Comparison of ENCODE assay signal across 13 mouse cellular contexts in the genomic region with DNA sequence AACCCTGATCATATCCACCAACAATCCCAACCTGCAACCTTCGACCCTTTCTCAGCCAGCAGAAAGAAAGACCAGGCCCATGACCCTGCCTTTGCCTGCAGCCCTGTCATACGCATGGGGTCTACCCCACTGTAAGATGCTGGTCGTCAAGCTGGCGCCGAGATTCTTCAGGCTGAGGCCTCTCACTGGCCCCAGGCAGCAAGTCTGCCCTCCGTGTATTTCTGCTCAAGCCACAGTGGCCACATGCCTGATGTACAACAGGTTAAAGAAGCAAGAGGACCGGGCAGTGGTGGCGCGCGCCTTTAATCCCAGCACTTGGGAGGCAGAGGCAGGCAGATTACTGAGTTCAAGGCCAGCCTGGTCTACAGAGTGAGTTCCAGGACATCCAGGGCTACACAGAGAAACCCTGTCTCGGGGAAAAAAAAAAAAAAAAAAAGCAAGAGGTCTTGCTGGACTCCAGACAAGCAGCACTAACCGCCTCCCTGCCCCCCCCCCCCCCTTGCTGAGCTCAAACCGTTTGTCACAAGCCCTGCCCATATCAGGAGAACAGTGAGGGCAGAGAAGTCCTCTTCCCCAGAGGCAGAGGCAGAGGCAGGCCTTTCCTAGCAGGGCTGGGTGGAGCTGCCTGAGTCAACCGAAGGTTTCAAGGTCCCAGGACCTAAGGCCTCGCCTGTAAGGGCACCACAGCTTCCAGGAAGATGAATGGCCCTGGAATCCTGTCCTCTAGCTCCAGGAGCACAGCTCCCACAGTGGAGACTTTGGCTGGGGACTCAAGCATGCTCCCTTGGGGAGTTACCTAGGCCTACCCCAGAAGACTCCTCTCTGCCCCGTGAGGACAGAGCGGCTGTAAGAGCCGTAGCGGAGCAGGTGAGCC. TPM values are rescaled to one million over a fixed set of nuclear protein-coding genes. Genes with fewer than 3 reads are reported as not detected.
DNase-seq lines count a peak whose midpoint lies in the region; ATAC-seq and TF ChIP-seq lines count a peak whose summit lies in the region.
"Had no signal": no experiment of that assay in that cellular context is flagged by ENCODE, and none has a peak within 500 bp of the region (broad histone marks: within the 10 kb centered on the region; RNA-seq: fewer than 3 reads in every experiment).

No protein-coding gene starts in this region.

- H3K9ac ChIP-seq in liver, embryonic 11.5 days (ENCODE audit: low read depth, low read length): peak overlapping the region; percentile 30; the same call in 1 of the 2 replicates
- H3K9ac ChIP-seq: forebrain, postnatal 0 days had no signal

- H3K27ac ChIP-seq in gastrocnemius, adult 2 months: no peak overlapping the region
- peak overlapping the region; percentile 52; the same call in 1 of the 2 replicates for H3K27ac ChIP-seq in liver, embryonic 11.5 days (ENCODE audit: low read depth, low read length)

- intact Hi-C loops in gastrocnemius, adult 2 months (cut with DNase I): no loop called here
- intact Hi-C loops in gastrocnemius, postnatal 36 days (cut with DNase I): loop anchor here (2.0 kb wide), 1 partner anchor 80 kb away; no protein-coding TSS in a partner anchor

- ATAC-seq in liver, embryonic 11.5 days (replicated peaks; ENCODE audit: low FRiP score): no peak; the same call in 1 of the 2 replicates

- peaks cover 23% of the 10 kb centered on the region for H3K4me1 ChIP-seq in liver, embryonic 11.5 days (replicated peaks; ENCODE audit: control insufficient read depth, insufficient read depth, low read length)

- 75% methylated on average over 18 of the region's 19 CpGs for whole genome bisulfite sequencing in liver, embryonic 11.5 days

- H3K4me2 ChIP-seq in liver, embryonic 11.5 days: no peak overlapping the region

- peaks cover 31% of the 10 kb centered on the region for H3K36me3 ChIP-seq in liver, embryonic 11.5 days (ENCODE audit: control insufficient read depth, insufficient read depth, low read length)

- H3K4me3 ChIP-seq in gastrocnemius, adult 2 months: no peak overlapping the region
- H3K4me3 ChIP-seq in liver, embryonic 11.5 days (ENCODE audit: low read depth, low read length): no peak overlapping the region

- no peaks in the 10 kb centered on the region; the same call in 1 of the 2 replicates for H3K27me3 ChIP-seq in liver, embryonic 11.5 days (replicated peaks; ENCODE audit: control insufficient read depth, insufficient read depth, low read length)

- no peak for TF ChIP-seq CTCF in gastrocnemius, adult 2 months (IDR thresholded peaks at IDR 0.05)

- peak; percentile 16 for DNase-seq in gastrocnemius, adult 2 months
- DNase-seq in gastrocnemius, postnatal 36 days: no peak
- peak; percentile 15 for DNase-seq in A20 (ENCODE audit: low read depth, low spot score)
- DNase-seq in adrenal gland, adult 2 months: peak; percentile 88
- no peak for DNase-seq in liver, embryonic 11.5 days (ENCODE audit: low spot score)
- no peak for DNase-seq in frontal cortex, postnatal 14 days (ENCODE audit: low spot score in 2 of 2)
- no peak for DNase-seq in cerebellum, postnatal 14 days
- DNase-seq in lung, adult 18-20 months: no peak
- DNase-seq: kidney, adult 11 months had no signal

- H3K9me3 ChIP-seq in liver, embryonic 11.5 days (ENCODE audit: control insufficient read depth, low read length): no peaks in the 10 kb centered on the region

RNA-seq across cellular contexts. Expression of a gene that starts 18.6 kb away (rescaled TPM):
- total RNA-seq in gastrocnemius, adult 2 months (2021): 10 to 100 TPM; 33.8 to 43.6 TPM
- total RNA-seq in gastrocnemius, postnatal 36 days (2021): 10 to 100 TPM; 30.5 to 33.2 TPM
- total RNA-seq in adrenal gland, adult 2 months (2021): 10 to 100 TPM; 24.5 to 28.0 TPM
- 34.8 and 35.3 TPM in 2 replicates for polyA plus RNA-seq in adrenal gland, adult 2 months (2012; rRNA removed)
- 44.2 and 47.2 TPM in 2 replicates for polyA plus RNA-seq in liver, embryonic 11.5 days (2014; fragmentation: Nextera tagmentation; extraction: Ambion mirVana)

RNA-seq across cellular contexts. Expression of a gene that starts 21.8 kb away (rescaled TPM):
- not detected for total RNA-seq in gastrocnemius, adult 2 months (2021)
- total RNA-seq in gastrocnemius, postnatal 36 days (2021): not detected
- total RNA-seq in adrenal gland, adult 2 months (2021): not detected
- polyA plus RNA-seq in adrenal gland, adult 2 months (2012; rRNA removed): 0.27 TPM in 1 of 2 replicates, not detected in the other
- polyA plus RNA-seq in liver, embryonic 11.5 days (2014; fragmentation: Nextera tagmentation; extraction: Ambion mirVana): 0.63 TPM in 1 of 2 replicates, not detected in the other
- total RNA-seq: granulocyte monocyte progenitor cell, adult 5-6 weeks; heart, postnatal 10 days had no signal

RNA-seq across cellular contexts. Expression of a gene that starts 54.1 kb away (rescaled TPM):
- 1 to 10 TPM; 1.1 to 2.5 TPM for total RNA-seq in gastrocnemius, adult 2 months (2021)
- 1 to 10 TPM; 1.4 to 1.6 TPM for total RNA-seq in gastrocnemius, postnatal 36 days (2021)
- 1 to 10 TPM; 6.1 to 8.4 TPM for total RNA-seq in adrenal gland, adult 2 months (2021)
- 14.9 and 27.2 TPM in 2 replicates for polyA plus RNA-seq in adrenal gland, adult 2 months (2012; rRNA removed)
- 23.1 and 24.4 TPM in 2 replicates for polyA plus RNA-seq in liver, embryonic 11.5 days (2014; fragmentation: Nextera tagmentation; extraction: Ambion mirVana)
- total RNA-seq: forebrain, postnatal 0 days had no signal
- polyA plus RNA-seq: forebrain, postnatal 0 days; midbrain, postnatal 0 days had no signal

Comparison
In these comparisons a context has a peak if more than half of its experiments do, and no peak if none do; other contexts are left out.
1. DNase-seq: peak in gastrocnemius, adult 2 months (single experiment), A20 (single experiment) and adrenal gland, adult 2 months (single experiment); none in gastrocnemius, postnatal 36 days (0 of 2), liver, embryonic 11.5 days (single experiment), frontal cortex, postnatal 14 days (0 of 2), cerebellum, postnatal 14 days (0 of 2) and lung, adult 18-20 months (0 of 2).